Mouse (Mus musculus): ENCODE data around the gene Spred3.

DNA sequence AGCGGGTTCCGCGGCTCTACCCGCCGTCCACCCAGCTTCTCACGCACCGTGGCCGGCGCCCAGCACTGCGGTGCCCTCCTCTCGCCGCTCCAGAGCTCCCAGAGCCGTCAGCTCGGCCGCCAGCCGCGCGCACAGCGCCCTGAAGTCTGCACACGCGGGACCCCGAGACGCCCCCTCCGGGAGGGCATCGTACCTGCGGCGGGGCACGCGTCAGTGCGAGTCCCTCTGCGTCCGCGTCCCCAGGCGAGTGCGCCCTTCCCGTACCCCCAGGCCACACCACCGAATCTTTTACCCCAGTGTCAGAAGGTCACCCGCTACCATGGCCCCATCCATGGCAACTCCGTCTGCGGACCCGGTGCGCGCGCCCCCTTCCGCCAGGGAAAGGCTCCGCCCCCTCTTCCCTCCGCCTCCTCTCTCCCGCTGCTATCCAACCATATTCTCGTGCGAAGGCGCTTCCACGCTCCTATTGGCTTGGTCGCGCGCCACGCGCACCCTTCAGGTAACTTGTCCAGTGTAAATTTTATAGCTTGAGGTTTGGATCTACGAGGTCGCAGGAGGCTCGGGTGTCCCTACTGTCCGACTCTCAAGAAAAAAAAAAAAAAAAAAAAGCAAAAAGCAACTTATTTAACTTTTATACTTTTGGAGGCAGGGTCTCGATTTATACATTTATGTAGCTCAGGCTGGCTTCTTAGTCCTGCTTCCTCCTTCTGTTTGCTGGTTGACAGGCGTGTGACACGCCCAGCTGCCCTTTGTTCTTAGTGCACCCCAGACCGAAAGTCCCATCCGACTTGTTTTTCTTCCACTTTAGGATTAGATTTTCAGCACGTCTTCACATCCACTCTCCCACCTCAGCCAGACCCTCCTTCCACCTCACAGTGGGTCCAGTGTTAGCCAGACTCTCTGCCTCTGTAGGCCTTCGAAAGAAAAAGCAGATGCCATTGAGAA is 14.1 kb downstream of the Spred3 start, which contains the start of gene Fam98c:
- TF ChIP-seq EP300 (IDR thresholded peaks at IDR 0.05; ENCODE audit: low read depth) (no peak), CTCF (IDR thresholded peaks at IDR 0.05; ENCODE audit: low read depth) (peak; percentile 53)
